Mouse (Mus musculus) thymus, postnatal 25 days (tissue): ENCODE measurements around the gene Olfr38.

Experiments
- DNase-seq: peaks from one replicate; pipeline ENCODE4 v3.0.0; 2022

Gene Olfr38

GRCm38 (mm10) chr6:42756104-42756503, at the start of gene Olfr38:
Gene Olfr38, plus strand, starts transcription at chr6:42756404.
- DNase-seq, result no peak

GRCm38 (mm10) chr6:42709291-42710211, 46.7 kb upstream of the Olfr38 start, which contains the start of gene Tcaf1:
Gene Tcaf1, minus strand, starts transcription at chr6:42710088.
- DNase-seq, result no peak

- no peak for DNase-seq
Observed at GRCm38 (mm10) chr6:42714668-42715067, 41.5 kb upstream of the Olfr38 start.

DNA sequence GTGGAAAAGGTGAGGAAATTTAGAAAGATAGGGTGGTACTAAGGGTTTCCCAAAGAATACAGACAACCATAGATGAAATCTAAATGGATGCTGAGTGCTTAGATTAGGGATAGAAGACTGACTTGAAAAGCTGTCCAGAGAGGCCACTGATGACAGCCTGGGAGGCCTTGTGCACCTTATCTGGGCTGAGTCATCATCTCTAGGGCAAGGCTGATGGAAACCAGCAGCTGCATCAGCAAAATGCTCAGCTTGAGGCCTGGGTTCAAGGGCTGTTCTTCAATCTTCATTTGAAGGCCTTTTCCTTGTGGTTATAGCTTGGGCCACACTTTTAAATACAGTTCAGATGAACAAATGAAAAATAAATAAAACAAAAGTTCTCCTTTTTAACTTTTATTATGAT, 38.2 kb upstream of the Olfr38 start:
- no peak for DNase-seq

DNA sequence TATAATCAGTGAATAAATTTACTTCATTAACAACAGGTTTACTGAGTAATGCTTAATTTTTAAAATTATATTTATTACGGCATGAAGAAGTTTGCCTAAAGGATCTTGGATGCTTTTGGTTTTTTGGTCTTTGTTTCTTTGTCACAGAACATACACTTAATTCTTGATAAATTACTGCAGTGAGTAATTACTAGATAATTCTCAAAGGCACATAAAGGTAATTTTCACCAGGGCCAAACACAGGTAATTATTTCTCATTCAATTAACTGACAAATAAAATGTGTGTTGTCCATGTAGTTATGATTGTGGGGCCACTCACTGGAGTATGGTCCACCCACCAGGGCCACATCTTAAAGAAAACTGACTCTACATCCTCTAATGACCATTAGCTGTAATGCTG, 17.1 kb upstream of the Olfr38 start, which contains the start of gene Olfr453:
TSS of gene Olfr453 (plus strand) at position 301 of the 400 bp plus-strand sequence.
- no peak for DNase-seq

DNA sequence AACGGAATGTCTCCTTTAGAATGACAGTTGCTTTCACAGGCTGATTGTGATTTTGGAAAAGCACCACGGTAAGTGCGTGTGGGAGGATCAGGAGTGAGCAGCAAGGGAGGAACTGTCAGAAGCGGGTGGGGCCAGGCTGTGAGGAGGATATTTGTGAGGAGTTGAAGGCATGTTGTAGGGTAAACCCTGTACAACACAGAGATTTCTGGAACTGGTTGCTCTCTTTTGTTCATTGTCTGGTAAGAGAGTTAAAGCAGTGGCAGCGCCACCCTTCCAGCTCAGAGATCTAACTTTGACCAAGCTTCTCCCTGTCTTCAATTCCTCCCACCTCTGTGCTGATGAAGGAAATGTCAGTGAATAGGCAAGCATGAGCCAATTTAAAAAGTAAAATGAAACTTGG, 13.9 kb upstream of the Olfr38 start:
- DNase-seq, result no peak

- no peak for DNase-seq
Observed at GRCm38 (mm10) chr6:42747846-42748245, 8.4 kb upstream of the Olfr38 start.

DNA sequence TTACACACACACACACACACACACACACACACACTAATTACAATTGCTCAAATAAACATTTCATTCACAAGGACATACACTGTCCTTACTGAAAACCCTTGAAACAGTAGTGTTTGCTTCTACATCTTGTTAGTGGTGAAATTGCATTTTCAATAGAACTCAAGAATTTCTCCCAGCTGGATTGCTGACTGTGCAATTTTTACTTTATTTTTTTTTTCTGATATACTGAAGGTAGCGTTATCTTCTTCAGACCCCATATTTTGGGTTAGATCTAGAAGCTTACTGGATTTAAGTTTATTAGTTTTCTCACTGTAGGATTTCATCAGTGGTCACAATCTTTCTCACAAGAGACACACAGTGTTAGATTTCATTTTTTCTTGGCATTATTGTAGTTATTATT, 20.9 kb downstream of the Olfr38 start:
- no peak for DNase-seq

GRCm38 (mm10) chr6:42784793-42785192, 28.6 kb downstream of the Olfr38 start, which contains the start of gene Olfr452:
Gene Olfr452, plus strand, starts transcription at chr6:42785093.
- DNase-seq, result no peak

DNA sequence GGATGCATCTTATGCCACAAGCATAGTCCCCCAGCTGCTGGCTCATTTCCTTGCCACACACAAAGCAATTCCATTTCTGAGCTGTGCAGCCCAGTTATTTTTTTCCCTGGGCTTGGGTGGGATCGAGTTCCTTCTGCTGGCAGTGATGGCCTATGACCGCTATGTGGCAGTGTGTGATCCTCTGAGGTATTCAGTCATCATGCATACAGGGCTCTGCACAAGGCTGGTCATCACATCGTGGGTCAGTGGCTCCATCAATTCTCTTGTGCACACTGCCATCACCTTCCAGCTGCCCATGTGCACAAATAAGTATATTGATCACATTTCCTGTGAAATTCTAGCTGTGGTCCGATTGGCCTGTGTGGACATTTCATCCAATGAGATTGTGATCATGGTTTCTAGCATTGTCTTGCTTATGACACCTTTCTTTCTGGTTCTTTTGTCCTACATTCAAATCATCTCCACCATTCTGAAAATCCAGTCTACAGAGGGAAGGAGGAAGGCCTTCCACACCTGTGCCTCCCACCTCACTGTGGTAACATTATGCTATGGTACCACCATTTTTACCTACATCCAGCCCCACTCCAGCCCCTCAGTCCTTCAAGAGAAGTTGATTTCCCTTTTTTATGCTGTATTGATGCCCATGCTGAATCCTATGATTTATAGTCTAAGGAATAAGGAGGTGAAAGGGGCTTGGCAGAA, 34.2 kb downstream of the Olfr38 start:
- DNase-seq, result no peak

- no peak for DNase-seq
Observed at GRCm38 (mm10) chr6:42790949-42791556, 34.8 kb downstream of the Olfr38 start.

DNA sequence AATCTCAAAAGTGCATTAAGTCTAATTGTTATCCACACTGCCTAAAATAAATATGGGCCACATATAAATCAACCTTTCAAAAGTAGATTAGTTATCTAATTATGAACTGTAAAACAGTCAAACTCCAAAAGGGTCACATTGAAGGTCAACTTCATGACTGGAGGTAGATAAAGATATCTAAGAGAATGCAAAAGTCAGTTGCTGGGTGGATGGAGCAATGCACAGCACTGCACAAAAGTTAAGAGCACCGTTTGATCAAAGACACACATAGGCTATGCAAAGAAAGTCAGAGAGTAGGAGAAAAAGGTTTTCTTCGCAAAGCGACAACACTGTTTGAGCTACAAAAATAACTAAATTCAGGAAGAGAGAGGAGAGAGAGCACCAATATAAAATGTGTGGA, 38.8 kb downstream of the Olfr38 start:
- DNase-seq, result no peak

GRCm38 (mm10) chr6:42811639-42812038, 55.4 kb downstream of the Olfr38 start, which contains the start of gene Olfr450:
Gene Olfr450, plus strand, starts transcription at chr6:42811939.
- no peak for DNase-seq
